Mouse (Mus musculus): ENCODE measurements around the gene Slc16a14.

Gene Slc16a14

DNA sequence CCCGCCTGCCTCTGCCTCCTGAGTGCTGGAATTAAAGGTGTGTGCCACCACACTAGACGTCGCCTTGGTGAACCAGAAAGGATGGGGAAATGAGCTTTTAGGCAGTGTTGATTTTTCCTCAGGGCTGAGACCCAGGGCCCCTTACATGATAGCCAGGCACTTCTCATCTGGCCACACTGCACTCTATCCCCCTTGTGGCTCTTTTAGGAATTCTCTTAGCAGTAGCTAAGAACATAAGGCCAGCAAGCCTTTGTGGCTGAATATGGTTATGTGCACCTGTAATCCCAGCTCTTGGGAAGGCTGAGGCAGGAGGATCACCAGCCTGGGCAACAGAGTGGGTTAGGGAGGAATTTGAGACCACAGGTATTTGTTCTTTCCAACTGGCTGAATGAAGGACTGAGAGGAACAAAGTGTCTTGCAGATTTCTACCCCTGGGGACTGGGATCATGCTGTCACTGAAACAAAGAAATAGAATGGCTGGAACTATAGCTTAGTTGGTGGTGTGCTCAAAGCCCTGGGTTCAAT lies 68.2 kb downstream of the Slc16a14 start:
- no peak for DNase-seq (ENCODE audit: low read depth, low spot score)

DNA sequence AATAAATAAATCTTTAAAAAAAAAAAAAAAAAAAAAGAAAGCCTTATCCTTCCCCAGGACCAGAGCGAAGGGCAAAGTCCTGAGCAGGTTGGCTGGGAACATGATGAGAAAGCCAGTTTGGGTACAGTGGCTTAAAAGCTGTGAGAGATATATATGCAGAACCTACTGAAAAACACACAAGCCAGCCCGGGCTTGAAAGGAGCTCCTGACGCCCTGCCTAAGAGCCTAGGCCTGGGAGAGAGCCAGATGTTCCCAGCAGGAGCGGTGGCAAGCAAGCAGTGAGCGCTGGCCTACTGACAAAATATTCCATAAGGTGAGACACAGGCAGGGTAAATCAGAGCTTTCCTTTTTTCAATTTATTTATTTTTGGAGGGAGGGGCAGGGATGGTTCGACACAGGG lies 68.7 kb downstream of the Slc16a14 start:
- no peak for DNase-seq (ENCODE audit: low read depth, low spot score)

DNA sequence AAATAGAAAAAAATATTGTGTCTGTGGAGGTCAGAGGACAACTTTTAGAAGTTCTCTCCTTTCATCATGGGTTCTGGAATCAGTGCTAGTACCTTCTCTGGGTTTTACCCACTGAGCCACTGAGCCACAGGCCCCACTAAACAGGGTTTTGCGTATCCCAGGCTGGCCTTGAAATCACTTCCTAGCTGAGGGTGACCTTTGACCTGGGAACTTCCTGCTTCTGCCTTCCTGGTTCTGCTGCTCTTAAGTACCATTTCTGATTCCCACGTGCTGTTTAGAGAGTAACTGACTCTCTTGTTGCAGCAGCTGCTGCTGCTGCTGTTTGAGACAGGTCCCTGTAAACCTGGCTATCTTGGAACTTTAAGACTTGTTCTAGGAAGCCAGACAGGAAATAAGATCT lies 70.3 kb downstream of the Slc16a14 start:
- DNase-seq (ENCODE audit: low read depth, low spot score): no peak

DNA sequence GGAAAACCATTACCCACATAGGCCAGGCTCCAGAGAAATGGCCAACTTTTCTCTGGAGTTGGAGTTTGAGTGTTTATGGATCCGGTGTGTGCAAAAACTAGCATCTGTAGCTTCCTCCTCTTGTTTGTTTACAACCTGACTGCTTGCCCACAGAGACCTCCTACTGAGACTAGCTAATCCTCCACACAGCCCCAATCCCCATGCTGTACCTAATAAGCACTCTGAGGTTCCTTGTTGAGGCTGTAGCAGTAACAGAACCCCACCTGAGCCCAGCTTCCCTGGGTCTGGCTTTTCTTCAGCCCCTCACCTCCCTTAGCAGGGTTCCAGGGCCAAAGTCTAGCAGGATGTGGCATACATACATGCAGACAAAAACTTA lies 73.7 kb downstream of the Slc16a14 start:
- DNase-seq (ENCODE audit: low read depth, low spot score): no peak

DNA sequence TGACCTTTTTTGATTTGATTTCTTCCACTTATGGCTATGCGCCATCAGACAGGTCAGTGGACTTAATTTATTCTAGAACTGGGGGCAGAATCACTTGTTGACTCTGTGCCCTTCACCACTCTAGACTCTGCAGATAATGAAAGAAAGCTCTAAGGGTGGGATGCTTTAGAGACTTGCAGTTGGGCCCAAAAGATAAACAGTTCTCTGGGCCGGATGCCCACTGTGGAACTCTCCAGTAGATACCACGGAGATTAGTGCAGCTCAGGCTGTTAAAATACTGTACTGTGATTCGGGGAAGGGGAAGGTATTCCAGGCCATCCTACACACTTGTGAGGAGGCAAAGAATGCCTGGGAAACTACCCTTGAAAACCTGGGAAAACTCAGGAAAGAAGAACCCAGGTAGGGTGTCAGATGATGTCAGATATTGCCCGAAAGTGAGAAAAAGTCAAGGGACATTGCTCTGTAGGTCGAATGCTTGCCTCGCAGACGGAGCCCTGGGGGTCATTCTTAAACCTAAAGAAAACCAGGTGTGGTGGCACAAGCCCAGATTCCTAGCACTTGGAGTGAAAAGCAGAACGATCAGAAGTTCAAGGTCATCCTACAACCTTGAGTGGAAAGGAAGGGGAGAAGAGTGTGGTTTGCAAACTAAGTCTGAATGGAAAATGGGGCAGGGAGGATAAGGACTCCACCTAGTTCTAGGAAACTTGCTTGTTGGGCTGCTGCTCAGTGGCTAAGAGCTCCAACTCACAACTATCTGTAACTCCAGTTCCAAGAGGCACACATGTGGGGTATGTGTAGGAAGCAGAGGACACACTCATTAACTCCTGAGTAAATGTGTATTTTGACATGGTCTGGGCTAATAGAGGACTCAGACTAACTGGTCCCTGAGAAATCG lies 74.3 kb downstream of the Slc16a14 start:
- no peak for DNase-seq (ENCODE audit: low read depth, low spot score)

DNA sequence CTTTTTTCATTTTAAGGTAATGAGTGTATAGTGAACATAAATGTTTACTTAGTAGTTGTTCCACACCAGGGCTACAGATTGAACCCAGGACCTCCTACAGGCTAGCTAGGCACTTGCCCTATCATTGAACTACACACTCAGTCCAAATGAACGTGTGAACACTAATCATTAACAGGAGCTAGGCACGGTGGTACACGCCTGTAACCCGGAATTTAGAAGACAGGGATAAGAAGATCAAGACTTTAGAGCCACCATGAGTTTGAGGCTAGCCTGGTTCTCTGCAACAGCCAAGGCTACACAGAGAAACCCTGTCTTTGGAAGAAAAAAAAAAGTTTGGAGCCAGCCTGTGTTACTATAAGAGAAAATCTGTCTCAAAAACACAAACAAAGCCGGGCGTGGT lies 75.3 kb downstream of the Slc16a14 start:
- DNase-seq (ENCODE audit: low read depth, low spot score): no peak
